Mouse (Mus musculus): Measurements from ENCODE around the gene Nup62.

GRCm38 (mm10) chr7:44867010-44867702, 51.3 kb downstream of the Nup62 start:
- TF ChIP-seq CTCF (IDR thresholded peaks at IDR 0.05; ENCODE audit: low read depth) (no peak), EP300 (IDR thresholded peaks at IDR 0.05; ENCODE audit: low read depth) (no peak)

Data from liver, embryonic 14.5 days (tissue).